Mouse (Mus musculus): ENCODE measurements at regions not wholly inside any gene's neighbourhood (a gene's known extent, or its start where the extent isn't known, plus 50 kb on each side); places are given as distances from the start of the nearest gene placed in this dataset.
"Not testable (repeated sequence)": the region's sequence is repeated elsewhere in the genome, so short reads cannot be mapped to it uniquely, and the experiment has no call there.

- H3K27me3 ChIP-seq (replicated peaks) = no peaks in the 10 kb centered on the region
- no peaks in the 10 kb centered on the region for H3K9me3 ChIP-seq
- no peak for ATAC-seq (ENCODE audit: extremely low read depth, insufficient number of reproducible peaks, low FRiP score, low TSS enrichment)
- H3K4me3 ChIP-seq = no peak overlapping the region
- no peak overlapping the region for H3K27ac ChIP-seq (replicated peaks)
- H3K4me1 ChIP-seq = peaks cover 5% of the 10 kb centered on the region; the same call in 1 of the 2 replicates
- no peak overlapping the region for H3K4me2 ChIP-seq
- H3K36me3 ChIP-seq = no peaks in the 10 kb centered on the region
- WGBS = 64% methylated on average over 13 of the region's 13 CpGs
- H3K9ac ChIP-seq = no peak overlapping the region
Observed at GRCm38 (mm10) chr4:84149149-84150050, 525.7 kb downstream of the Bnc2 start.

- Histone ChIP-seq H3K4me3 (no peak overlapping the region), H3K27ac (replicated peaks) (no peak overlapping the region), H3K4me1 (peaks cover 5% of the 10 kb centered on the region; the same call in 1 of the 2 replicates), H3K9ac (no peak overlapping the region), H3K4me2 (no peak overlapping the region), H3K9me3 (no peaks in the 10 kb centered on the region), H3K36me3 (no peaks in the 10 kb centered on the region), H3K27me3 (replicated peaks) (no peaks in the 10 kb centered on the region)
- WGBS = 35% methylated on average over 3 of the region's 3 CpGs
- no peak for ATAC-seq (ENCODE audit: extremely low read depth, insufficient number of reproducible peaks, low FRiP score, low TSS enrichment)
Observed at GRCm38 (mm10) chr4:84150698-84151097, 524.4 kb downstream of the Bnc2 start.

- Histone ChIP-seq H3K4me2 (no peak overlapping the region), H3K9me3 (no peaks in the 10 kb centered on the region), H3K9ac (no peak overlapping the region), H3K4me3 (no peak overlapping the region), H3K27me3 (replicated peaks) (no peaks in the 10 kb centered on the region), H3K36me3 (no peaks in the 10 kb centered on the region), H3K4me1 (peaks cover 5% of the 10 kb centered on the region; the same call in 1 of the 2 replicates), H3K27ac (replicated peaks) (no peak overlapping the region)
- ATAC-seq (ENCODE audit: extremely low read depth, insufficient number of reproducible peaks, low FRiP score, low TSS enrichment) = no peak
- 81% methylated on average over 9 of the region's 9 CpGs for WGBS
Observed at GRCm38 (mm10) chr4:84151247-84151646, 523.8 kb downstream of the Bnc2 start.

GRCm38 (mm10) chr4:84151971-84152450, 523.1 kb downstream of the Bnc2 start:
- Histone ChIP-seq H3K27ac (replicated peaks) (no peak overlapping the region), H3K9ac (no peak overlapping the region), H3K4me2 (no peak overlapping the region), H3K27me3 (replicated peaks) (no peaks in the 10 kb centered on the region), H3K36me3 (no peaks in the 10 kb centered on the region), H3K9me3 (no peaks in the 10 kb centered on the region), H3K4me3 (no peak overlapping the region), H3K4me1 (peaks cover 5% of the 10 kb centered on the region; the same call in 1 of the 2 replicates)
- WGBS = 58% methylated on average over 6 of the region's 6 CpGs
- ATAC-seq (ENCODE audit: extremely low read depth, insufficient number of reproducible peaks, low FRiP score, low TSS enrichment) = no peak

- no peak for ATAC-seq (ENCODE audit: extremely low read depth, insufficient number of reproducible peaks, low FRiP score, low TSS enrichment)
- Histone ChIP-seq H3K36me3 (no peaks in the 10 kb centered on the region), H3K4me3 (no peak overlapping the region), H3K9ac (no peak overlapping the region), H3K9me3 (no peaks in the 10 kb centered on the region), H3K4me1 (peaks cover 5% of the 10 kb centered on the region; the same call in 1 of the 2 replicates), H3K4me2 (no peak overlapping the region), H3K27me3 (replicated peaks) (no peaks in the 10 kb centered on the region), H3K27ac (replicated peaks) (no peak overlapping the region)
- 86% methylated on average over 9 of the region's 9 CpGs for WGBS
Observed at GRCm38 (mm10) chr4:84153571-84153970, 521.5 kb downstream of the Bnc2 start.

- H3K27ac ChIP-seq (replicated peaks) = no peak overlapping the region
- H3K36me3 ChIP-seq = no peaks in the 10 kb centered on the region
- no peaks in the 10 kb centered on the region for H3K9me3 ChIP-seq
- no peaks in the 10 kb centered on the region for H3K27me3 ChIP-seq (replicated peaks)
- no peak overlapping the region for H3K4me3 ChIP-seq
- WGBS = 83% methylated on average over 5 of the region's 5 CpGs
- H3K9ac ChIP-seq = no peak overlapping the region
- no peak overlapping the region for H3K4me2 ChIP-seq
- no peak for ATAC-seq (ENCODE audit: extremely low read depth, insufficient number of reproducible peaks, low FRiP score, low TSS enrichment)
- no peaks in the 10 kb centered on the region for H3K4me1 ChIP-seq
Observed at GRCm38 (mm10) chr4:84157911-84158647, 517.0 kb downstream of the Bnc2 start.

- no peaks in the 10 kb centered on the region for H3K27me3 ChIP-seq (replicated peaks)
- no peak overlapping the region for H3K27ac ChIP-seq (replicated peaks)
- H3K4me3 ChIP-seq = no peak overlapping the region
- H3K4me1 ChIP-seq = no peaks in the 10 kb centered on the region
- H3K36me3 ChIP-seq = no peaks in the 10 kb centered on the region
- WGBS = 76% methylated on average over 6 of the region's 6 CpGs
- H3K9me3 ChIP-seq = no peaks in the 10 kb centered on the region
- no peak overlapping the region for H3K4me2 ChIP-seq
- no peak for ATAC-seq (ENCODE audit: extremely low read depth, insufficient number of reproducible peaks, low FRiP score, low TSS enrichment)
- no peak overlapping the region for H3K9ac ChIP-seq
Observed at GRCm38 (mm10) chr4:84163362-84163761, 511.7 kb downstream of the Bnc2 start.

- H3K36me3 ChIP-seq = no peaks in the 10 kb centered on the region
- no peak for ATAC-seq (ENCODE audit: extremely low read depth, insufficient number of reproducible peaks, low FRiP score, low TSS enrichment)
- no peak overlapping the region for H3K9ac ChIP-seq
- no peaks in the 10 kb centered on the region for H3K4me1 ChIP-seq
- H3K9me3 ChIP-seq = peaks cover 5% of the 10 kb centered on the region
- no peak overlapping the region for H3K4me3 ChIP-seq
- no peak overlapping the region for H3K4me2 ChIP-seq
- WGBS = 80% methylated on average over 3 of the region's 3 CpGs
- H3K27me3 ChIP-seq (replicated peaks) = no peaks in the 10 kb centered on the region
- no peak overlapping the region for H3K27ac ChIP-seq (replicated peaks)
Observed at GRCm38 (mm10) chr4:84165256-84165655, 509.8 kb downstream of the Bnc2 start.

- Histone ChIP-seq H3K4me2 (no peak overlapping the region), H3K27me3 (replicated peaks) (no peaks in the 10 kb centered on the region; the same call in 1 of the 2 replicates), H3K36me3 (no peaks in the 10 kb centered on the region), H3K4me3 (no peak overlapping the region), H3K9me3 (peaks cover 5% of the 10 kb centered on the region), H3K27ac (replicated peaks) (no peak overlapping the region), H3K4me1 (peaks cover 10% of the 10 kb centered on the region), H3K9ac (no peak overlapping the region)
- no peak for ATAC-seq (ENCODE audit: extremely low read depth, insufficient number of reproducible peaks, low FRiP score, low TSS enrichment)
- WGBS = 35% methylated on average over 6 of the region's 6 CpGs
Observed at GRCm38 (mm10) chr4:84172841-84173240, 502.2 kb downstream of the Bnc2 start.

- Histone ChIP-seq H3K4me3 (no peak overlapping the region), H3K4me1 (peaks cover 10% of the 10 kb centered on the region), H3K36me3 (no peaks in the 10 kb centered on the region), H3K27ac (replicated peaks) (no peak overlapping the region), H3K27me3 (replicated peaks) (no peaks in the 10 kb centered on the region; the same call in 1 of the 2 replicates), H3K4me2 (no peak overlapping the region), H3K9me3 (peaks cover 5% of the 10 kb centered on the region), H3K9ac (no peak overlapping the region)
- WGBS = 72% methylated on average over 2 of the region's 2 CpGs
- ATAC-seq (ENCODE audit: extremely low read depth, insufficient number of reproducible peaks, low FRiP score, low TSS enrichment) = no peak
Observed at GRCm38 (mm10) chr4:84173441-84173840, 501.6 kb downstream of the Bnc2 start.

GRCm38 (mm10) chr4:84176457-84176856, 498.6 kb downstream of the Bnc2 start:
- H3K27ac ChIP-seq (replicated peaks); H3K36me3 ChIP-seq; H3K4me3 ChIP-seq; H3K9ac ChIP-seq; H3K27me3 ChIP-seq (replicated peaks); ATAC-seq (ENCODE audit: extremely low read depth, insufficient number of reproducible peaks, low FRiP score, low TSS enrichment); H3K4me1 ChIP-seq; H3K4me2 ChIP-seq; H3K9me3 ChIP-seq: not testable (repeated sequence)
- 90% methylated on average over 6 of the region's 6 CpGs for WGBS

Measured in heart, embryonic 13.5 days (tissue).